Mouse (Mus musculus) adrenal gland, postnatal 4 days (tissue): Measurements from ENCODE around the gene Pnkp. TPM values are rescaled to one million over a fixed set of nuclear protein-coding genes. Genes with fewer than 3 reads are reported as not detected.

Source experiments
- DNase-seq, 2 experiments: peaks; one replicate each; pipeline ENCODE4 v3.0.0; 2021 to 2022; ENCODE audit warnings: low spot score in 2 of 2, mixed read lengths in 2 of 2
- total RNA-seq, 2 experiments: library from RNA; stranded (reverse); gene quantifications; 2 replicates each; pipeline ENCODE4 v1.2.3; 2021

Pnkp gene
- total RNA-seq, 2 experiments from 2014 or later: 50.8 to 54.6 TPM

- peak in 1 of 2 experiments; percentile 62 for DNase-seq
Observed at GRCm38 (mm10) chr7:44824872-44825271, 32.1 kb upstream of the Pnkp start.

- no peak for DNase-seq
Observed at GRCm38 (mm10) chr7:44826771-44827170, 30.2 kb upstream of the Pnkp start.

- no peak for DNase-seq
Observed at GRCm38 (mm10) chr7:44828706-44829105, 28.2 kb upstream of the Pnkp start.

- no peak for DNase-seq
Observed at GRCm38 (mm10) chr7:44832763-44833162, 24.2 kb upstream of the Pnkp start.

- no peak for DNase-seq
Observed at GRCm38 (mm10) chr7:44835373-44836015, 21.4 kb upstream of the Pnkp start.

- no peak for DNase-seq
Observed at GRCm38 (mm10) chr7:44836016-44836404, 20.9 kb upstream of the Pnkp start.

- no peak for DNase-seq
Observed at GRCm38 (mm10) chr7:44836423-44837053, 20.4 kb upstream of the Pnkp start.

- DNase-seq: no peak
Observed at GRCm38 (mm10) chr7:44838073-44838472, 18.9 kb upstream of the Pnkp start.

- DNase-seq: no peak
Observed at GRCm38 (mm10) chr7:44839171-44839490, 17.8 kb upstream of the Pnkp start.

- no peak for DNase-seq
Observed at GRCm38 (mm10) chr7:44839491-44840191, 17.3 kb upstream of the Pnkp start.

GRCm38 (mm10) chr7:44840426-44840825, 16.5 kb upstream of the Pnkp start:
- DNase-seq: no peak

GRCm38 (mm10) chr7:44841825-44842463, 15.0 kb upstream of the Pnkp start:
- DNase-seq: no peak

GRCm38 (mm10) chr7:44845006-44845405, 11.9 kb upstream of the Pnkp start:
- DNase-seq: no peak

GRCm38 (mm10) chr7:44846804-44847203, 10.1 kb upstream of the Pnkp start:
- no peak for DNase-seq

GRCm38 (mm10) chr7:44847772-44848171, 9.2 kb upstream of the Pnkp start:
- DNase-seq: no peak

GRCm38 (mm10) chr7:44848561-44849415, 8.2 kb upstream of the Pnkp start, which contains the start of the genes Akt1s1 and Tbc1d17:
Gene Akt1s1 (plus strand): TSS chr7:44848991.
Gene Tbc1d17 (minus strand): TSS chr7:44849079.
- DNase-seq: peak; percentile 90 to 97

- DNase-seq: peak; percentile 61 to 80
Observed at GRCm38 (mm10) chr7:44849416-44850111, 7.4 kb upstream of the Pnkp start.

GRCm38 (mm10) chr7:44850146-44850545, 6.8 kb upstream of the Pnkp start:
- peak in 1 of 2 experiments; percentile 69 for DNase-seq

GRCm38 (mm10) chr7:44850789-44851624, 5.9 kb upstream of the Pnkp start:
- DNase-seq: no peak
